ENCODE assay signal across 15 mouse cellular contexts in the genomic region with DNA sequence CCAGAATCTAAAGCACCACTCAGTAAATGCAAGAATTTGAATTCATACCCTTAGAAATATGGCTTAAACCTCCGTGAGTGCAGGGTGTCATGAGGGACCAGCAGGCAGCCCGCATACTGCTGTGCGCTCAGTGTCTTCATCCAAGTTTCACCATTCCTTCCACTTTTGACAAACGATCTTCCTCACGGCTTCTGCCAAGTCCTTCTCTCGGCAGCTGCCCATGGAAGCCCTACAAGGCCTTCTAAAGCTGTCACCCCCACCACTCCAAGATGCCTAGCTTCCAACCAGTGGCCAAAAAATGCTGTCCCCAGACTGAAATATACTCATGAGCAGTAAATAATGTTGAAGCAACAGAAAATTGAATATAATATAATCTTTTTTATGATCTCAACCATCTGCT.
DNase-seq lines count a peak whose midpoint lies in the region; ATAC-seq lines count a peak whose summit lies in the region.
"Had no signal": no experiment of that assay in that cellular context is flagged by ENCODE, and none has a peak within 500 bp of the region (broad histone marks: within the 10 kb centered on the region; RNA-seq: fewer than 3 reads in every experiment).

No protein-coding gene starts in this region.

- no peaks in the 10 kb centered on the region for H3K9me3 ChIP-seq in lung, embryonic 16.5 days (ENCODE audit: control insufficient read depth, low read length)
- H3K9me3 ChIP-seq: embryonic facial prominence, embryonic 10.5 days; heart, embryonic 15.5 days; limb, embryonic 13.5 days; stomach, embryonic 15.5 days had no signal

- no peaks in the 10 kb centered on the region for H3K27me3 ChIP-seq in lung, embryonic 16.5 days (ENCODE audit: control insufficient read depth, insufficient read depth, low read depth, low read length)
- H3K27me3 ChIP-seq: heart, embryonic 15.5 days; limb, embryonic 13.5 days; stomach, embryonic 15.5 days had no signal

- DNase-seq in gastrocnemius, postnatal 14 days: peak; percentile 4
- no peak for DNase-seq in gastrocnemius, postnatal 4 days (ENCODE audit: low spot score in 2 of 2)
- DNase-seq in lung, adult 18-20 months: no peak
- peak; percentile 46 for DNase-seq in cerebellum, adult 9-10 months
- DNase-seq in lung, postnatal 36 days: peak; percentile 10
- DNase-seq in embryo, embryonic 10.5 days (ENCODE audit: low spot score): no peak
- DNase-seq: kidney, adult 2 months; thymus, postnatal 4 days had no signal

- no peak overlapping the region for H3K4me2 ChIP-seq in lung, embryonic 16.5 days (ENCODE audit: low read depth, low read length)
- H3K4me2 ChIP-seq: heart, embryonic 15.5 days; hindbrain, embryonic 14.5 days; limb, embryonic 13.5 days; stomach, embryonic 15.5 days had no signal

- no peak overlapping the region for H3K27ac ChIP-seq in lung, embryonic 16.5 days (ENCODE audit: low read length)
- H3K27ac ChIP-seq: embryonic facial prominence, embryonic 10.5 days; heart, embryonic 15.5 days; hindbrain, embryonic 14.5 days; limb, embryonic 13.5 days; macrophage; stomach, embryonic 15.5 days had no signal

- intact Hi-C loops in gastrocnemius, postnatal 14 days (cut with DNase I; ENCODE audit: low total_unique reads): no loop called here

- ATAC-seq in lung, embryonic 16.5 days (ENCODE audit: low read depth): peak; percentile 80

- H3K36me3 ChIP-seq in lung, embryonic 16.5 days (ENCODE audit: control insufficient read depth, insufficient read depth, low read length): no peaks in the 10 kb centered on the region
- H3K36me3 ChIP-seq: embryonic facial prominence, embryonic 10.5 days; heart, embryonic 15.5 days; limb, embryonic 13.5 days; stomach, embryonic 15.5 days had no signal

- 39% methylated on average over 6 of the region's 6 CpGs for WGBS in lung, embryonic 16.5 days

- H3K4me3 ChIP-seq in lung, embryonic 16.5 days (ENCODE audit: low read length): no peak overlapping the region
- H3K4me3 ChIP-seq: embryonic facial prominence, embryonic 10.5 days; heart, embryonic 15.5 days; limb, embryonic 13.5 days; stomach, embryonic 15.5 days had no signal

- H3K4me1 ChIP-seq in lung, embryonic 16.5 days (replicated peaks; ENCODE audit: control insufficient read depth, insufficient read depth, low read length): 0 out of 2 replicates have a peak, but pooled peaks cover 3% of the 10 kb centered on the region
- H3K4me1 ChIP-seq: heart, embryonic 15.5 days; limb, embryonic 13.5 days; stomach, embryonic 15.5 days had no signal

- H3K9ac ChIP-seq in lung, embryonic 16.5 days (ENCODE audit: low read length): no peak overlapping the region
- H3K9ac ChIP-seq: heart, embryonic 15.5 days; hindbrain, embryonic 14.5 days; limb, embryonic 13.5 days; stomach, embryonic 15.5 days had no signal

Comparison
In these comparisons a context has a peak if more than half of its experiments do, and no peak if none do; other contexts are left out.
1. DNase-seq: peak in gastrocnemius, postnatal 14 days (single experiment), cerebellum, adult 9-10 months (single experiment) and lung, postnatal 36 days (single experiment); none in gastrocnemius, postnatal 4 days (0 of 2), lung, adult 18-20 months (0 of 2) and embryo, embryonic 10.5 days (single experiment).